Mouse (Mus musculus): ENCODE results near the gene Lactb.

- no peak for TF ChIP-seq CTCF (IDR thresholded peaks at IDR 0.05; ENCODE audit: low read depth)
- no peak for TF ChIP-seq EP300 (IDR thresholded peaks at IDR 0.05; ENCODE audit: low read depth)
Observed at GRCm38 (mm10) chr9:66975239-66975645, at the start of gene Lactb.
